Mouse (Mus musculus) frontal cortex, postnatal 25 days (tissue): ENCODE data around the gene 2010300C02Rik.
"Not testable (repeated sequence)": the region's sequence is repeated elsewhere in the genome, so short reads cannot be mapped to it uniquely, and the experiment has no call there.

ENCODE experiments used
- DNase-seq, 2 experiments: peaks; one replicate each; pipeline ENCODE4 v3.0.0; 2022; ENCODE audit warnings: low spot score in 2 of 2

Gene 2010300C02Rik

GRCm38 (mm10) chr1:37628749-37629148 is 91.1 kb downstream of the 2010300C02Rik start:
- no peak for DNase-seq

DNA sequence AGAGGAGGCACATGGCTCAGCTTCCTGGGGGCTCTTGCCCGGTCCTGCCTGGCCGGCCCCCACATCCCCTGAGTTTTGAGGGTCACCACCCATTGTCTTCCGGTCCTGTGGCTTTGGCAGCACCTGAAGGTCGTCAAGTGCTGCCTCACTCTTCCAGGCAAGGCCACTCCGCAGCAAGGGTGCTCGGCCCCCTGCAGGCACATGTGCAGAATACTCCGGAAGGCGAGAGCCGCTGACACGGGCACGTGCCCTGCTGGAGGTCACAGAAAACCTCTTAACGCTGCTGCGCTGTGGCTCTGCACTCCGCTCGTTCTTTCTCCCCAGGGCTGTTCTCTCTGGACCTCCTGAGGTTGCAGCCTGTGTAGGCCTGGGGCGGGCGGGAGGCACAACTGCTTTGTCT is 95.7 kb downstream of the 2010300C02Rik start:
- DNase-seq = no peak

GRCm38 (mm10) chr1:37622049-37622448 is 97.8 kb downstream of the 2010300C02Rik start:
- no peak for DNase-seq

DNA sequence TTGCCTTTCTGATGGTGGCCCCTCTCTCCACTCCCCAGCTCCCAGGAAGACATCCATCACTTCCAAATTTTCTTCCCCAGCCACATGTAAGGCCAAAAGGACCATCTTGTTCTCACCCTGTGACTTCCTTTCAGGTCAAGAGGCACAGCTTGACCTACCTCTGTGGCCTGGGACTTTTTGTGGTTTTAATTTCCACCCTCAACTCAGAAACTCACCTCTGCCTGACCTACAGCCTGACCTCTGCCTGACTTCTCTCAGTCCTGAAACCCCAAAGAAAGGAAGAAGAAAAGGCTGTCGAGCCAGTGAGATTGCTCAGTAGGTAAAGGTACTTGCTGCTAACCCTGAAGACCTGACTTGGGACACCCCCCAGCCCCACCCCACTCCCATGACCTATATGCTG is 100.3 kb downstream of the 2010300C02Rik start:
- no peak for DNase-seq

- no peak for DNase-seq
Measured at GRCm38 (mm10) chr1:37617047-37617446, 102.8 kb downstream of the 2010300C02Rik start.

- no peak for DNase-seq
Measured at GRCm38 (mm10) chr1:37616569-37616968, 103.3 kb downstream of the 2010300C02Rik start.

GRCm38 (mm10) chr1:37615290-37616040 is 104.4 kb downstream of the 2010300C02Rik start:
- no peak for DNase-seq

DNA sequence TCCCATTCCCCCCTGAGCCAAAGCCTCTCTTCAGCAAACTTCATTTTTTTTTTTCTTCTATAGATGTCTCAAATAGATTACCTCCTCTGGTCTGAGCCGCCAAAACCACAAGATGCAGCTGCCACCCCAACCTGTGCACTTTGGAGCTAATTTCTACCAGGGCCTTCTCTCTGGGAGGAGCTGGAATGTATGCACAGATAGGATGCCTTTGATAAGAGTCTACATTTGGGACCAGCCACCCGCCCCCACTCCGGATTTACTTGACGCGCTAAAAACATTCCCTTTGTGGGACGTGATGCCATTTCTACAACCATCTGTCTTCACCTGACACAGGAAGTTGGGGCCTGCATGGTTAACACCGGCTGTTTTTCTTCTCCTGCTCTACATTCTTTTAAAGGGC is 105.0 kb downstream of the 2010300C02Rik start:
- no peak for DNase-seq

GRCm38 (mm10) chr1:37614130-37614529 is 105.8 kb downstream of the 2010300C02Rik start:
- DNase-seq = peak in 1 of 2 experiments; percentile 21

DNA sequence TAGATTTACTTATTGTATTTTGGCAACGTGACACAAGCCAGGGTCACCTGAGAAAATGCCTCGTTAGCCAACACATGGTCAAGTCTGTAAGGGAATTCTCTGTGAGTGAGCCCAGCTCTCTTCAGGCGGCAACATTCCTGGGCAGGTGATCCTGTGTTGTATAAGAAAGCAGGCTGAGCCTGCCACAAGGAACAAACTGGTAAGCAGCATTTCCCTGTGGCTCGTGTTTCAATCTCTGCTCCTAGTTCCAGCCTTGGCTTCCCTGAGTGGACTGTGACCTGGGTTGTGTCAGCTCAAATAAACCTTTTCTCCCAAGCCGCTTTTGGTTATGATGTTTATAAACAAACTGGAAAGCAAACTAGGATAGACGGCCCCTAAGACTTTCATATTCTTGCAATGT is 108.9 kb downstream of the 2010300C02Rik start:
- DNase-seq = no peak

- DNase-seq = no peak
Measured at GRCm38 (mm10) chr1:37610242-37610641, 109.6 kb downstream of the 2010300C02Rik start.

GRCm38 (mm10) chr1:37605694-37606093 is 114.2 kb downstream of the 2010300C02Rik start:
- not testable (repeated sequence) for DNase-seq

DNA sequence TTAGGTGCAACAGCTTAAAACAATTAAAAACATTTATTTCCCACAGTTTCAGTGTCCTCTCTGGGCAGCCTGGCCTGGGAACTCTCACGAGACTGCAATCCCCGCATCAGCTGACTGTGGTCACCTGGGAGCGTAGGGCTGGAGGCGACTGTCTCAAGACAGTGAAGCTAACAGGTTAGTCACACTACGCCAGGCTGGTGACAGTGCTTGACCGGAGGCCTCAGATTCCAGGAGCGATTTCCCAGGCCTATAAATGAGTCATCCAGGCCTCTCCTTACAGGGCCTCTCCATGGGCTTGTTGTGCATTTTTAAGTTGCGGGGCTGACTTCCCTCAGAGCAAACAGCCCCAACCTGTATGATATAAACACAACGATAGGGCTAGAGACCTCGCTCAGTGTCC is 116.7 kb downstream of the 2010300C02Rik start:
- DNase-seq = no peak

DNA sequence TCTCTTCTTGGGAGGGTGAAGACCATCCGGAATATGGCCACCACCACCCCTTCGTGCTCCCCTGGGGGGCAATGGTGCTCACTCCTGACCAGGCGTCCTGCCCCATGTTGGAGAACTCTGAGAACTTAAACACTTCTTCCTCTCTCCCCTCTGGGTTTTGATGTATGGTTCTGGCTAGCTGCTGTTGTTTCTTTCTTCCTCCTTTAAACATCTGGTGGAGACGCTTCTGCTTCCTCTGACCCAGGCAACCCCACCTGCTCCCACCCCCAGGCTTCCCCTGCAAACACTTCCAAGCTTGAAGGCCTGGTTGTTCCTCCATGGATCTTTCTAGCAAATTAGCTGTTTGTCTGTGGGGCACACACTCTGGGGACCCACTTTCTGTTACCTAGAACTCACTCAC is 117.6 kb downstream of the 2010300C02Rik start:
- no peak for DNase-seq

DNA sequence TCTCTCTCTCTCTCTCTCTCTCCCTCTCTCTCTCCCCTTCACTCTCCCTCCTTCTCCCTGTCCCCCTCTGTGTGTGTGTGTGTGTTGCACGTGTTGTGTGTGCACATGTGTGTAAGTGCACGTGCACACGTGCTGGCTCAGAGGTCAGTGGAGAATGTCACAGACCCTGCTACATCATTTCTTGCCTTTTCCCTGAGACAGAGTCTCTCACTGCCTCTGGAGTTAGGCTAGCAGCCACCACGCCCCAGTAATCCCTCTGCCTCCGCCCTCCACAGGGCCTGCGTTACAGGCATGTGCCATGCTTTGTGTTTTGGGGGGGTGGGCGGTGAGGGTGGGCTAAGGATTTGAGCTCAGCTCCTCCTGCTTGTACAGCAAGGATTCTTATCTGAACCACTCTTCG is 118.4 kb downstream of the 2010300C02Rik start:
- DNase-seq = no peak

- no peak for DNase-seq
Measured at GRCm38 (mm10) chr1:37600640-37601175, 119.2 kb downstream of the 2010300C02Rik start.

GRCm38 (mm10) chr1:37598986-37599385 is 120.9 kb downstream of the 2010300C02Rik start:
- no peak for DNase-seq

DNA sequence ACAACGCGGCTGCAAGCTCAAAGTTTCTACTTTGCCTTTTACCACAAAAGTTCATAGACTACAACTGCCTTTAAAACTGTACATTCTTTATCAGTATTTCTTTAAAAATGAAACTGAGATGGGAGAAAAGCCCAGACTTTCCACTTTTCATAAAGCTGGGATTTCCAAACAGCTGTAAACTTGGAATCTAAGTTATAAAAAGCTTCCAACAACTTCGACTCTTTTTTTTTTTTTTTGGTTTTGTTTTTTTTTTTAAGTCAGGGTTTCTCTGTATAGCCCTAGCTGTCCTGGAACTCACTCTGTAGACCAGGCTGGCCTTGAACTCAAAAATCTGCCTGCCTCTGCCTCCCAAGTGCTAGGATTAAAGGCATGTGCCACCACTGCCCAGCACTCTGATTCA is 125.1 kb downstream of the 2010300C02Rik start:
- not testable (repeated sequence) for DNase-seq

GRCm38 (mm10) chr1:37585809-37586480 is 133.9 kb downstream of the 2010300C02Rik start:
- peak in 1 of 2 experiments; percentile 23 for DNase-seq

DNA sequence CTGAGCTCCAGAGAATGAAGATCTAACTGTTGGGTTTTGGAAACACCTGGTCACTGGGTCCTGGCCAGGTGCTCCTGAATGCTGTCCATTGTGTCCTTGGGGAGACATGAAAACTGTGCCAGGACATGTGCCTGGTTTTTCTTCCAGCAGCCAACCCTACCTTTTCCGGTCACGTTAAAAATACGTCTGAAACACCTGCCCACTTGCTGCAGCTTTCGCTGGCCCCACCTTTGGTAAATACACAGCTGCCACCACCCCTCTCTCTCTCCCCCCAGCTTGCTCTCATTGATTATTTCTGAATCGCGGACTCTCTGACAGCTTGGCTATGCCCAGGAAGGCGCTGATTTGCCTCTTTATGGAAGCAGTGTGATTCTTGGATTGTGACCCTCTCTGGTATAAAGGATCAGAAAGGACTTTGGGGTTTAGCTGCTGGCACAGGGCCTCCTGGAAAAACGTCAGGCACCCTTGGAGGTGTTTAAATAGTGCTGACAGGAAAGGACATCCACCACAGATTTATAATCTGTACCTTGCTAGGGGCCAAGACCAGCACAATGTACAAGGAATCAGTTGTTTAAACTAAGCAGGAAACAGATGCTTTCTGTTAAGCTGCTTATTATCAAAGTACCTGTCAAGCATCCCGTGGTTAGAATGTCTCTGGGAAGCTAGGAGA is 136.0 kb downstream of the 2010300C02Rik start:
- DNase-seq = no peak

- no peak for DNase-seq
Measured at GRCm38 (mm10) chr1:37583167-37583566, 136.7 kb downstream of the 2010300C02Rik start.

DNA sequence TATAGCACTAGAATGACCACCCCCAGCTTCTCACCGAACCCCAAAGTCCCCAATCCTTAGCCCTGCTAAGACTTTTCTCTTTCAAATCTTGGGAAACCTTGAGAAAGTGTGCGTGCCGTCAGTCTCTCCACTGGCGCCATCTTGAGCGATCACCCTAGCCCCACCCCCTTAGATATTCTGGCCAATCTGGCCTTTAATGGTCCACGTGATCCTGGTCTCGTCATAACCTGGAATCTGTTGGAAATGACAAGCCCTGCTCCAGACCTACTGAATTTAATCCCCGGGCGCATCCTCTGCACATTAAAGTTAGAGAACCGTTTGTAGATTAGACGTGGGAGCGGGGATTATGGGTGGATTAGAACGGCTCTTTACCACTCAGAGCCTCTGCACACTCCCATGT is 140.2 kb downstream of the 2010300C02Rik start:
- no peak for DNase-seq
